Mouse (Mus musculus) urinary bladder, postnatal 14 days (tissue): ENCODE data around the gene Ctns.

ENCODE experiments used
- DNase-seq: peaks from one replicate; pipeline ENCODE4 v3.0.0; 2021; ENCODE audit warnings: low spot score

Ctns gene

GRCm38 (mm10) chr11:73137591-73138501, 61.0 kb downstream of the Ctns start, which contains the start of gene Haspin:
Haspin (minus strand) TSS chr11:73138294.
- peak; percentile 92 for DNase-seq

- no peak for DNase-seq
These were observed 61.7 kb downstream of the Ctns start for GRCm38 (mm10) chr11:73137116-73137515.

DNA sequence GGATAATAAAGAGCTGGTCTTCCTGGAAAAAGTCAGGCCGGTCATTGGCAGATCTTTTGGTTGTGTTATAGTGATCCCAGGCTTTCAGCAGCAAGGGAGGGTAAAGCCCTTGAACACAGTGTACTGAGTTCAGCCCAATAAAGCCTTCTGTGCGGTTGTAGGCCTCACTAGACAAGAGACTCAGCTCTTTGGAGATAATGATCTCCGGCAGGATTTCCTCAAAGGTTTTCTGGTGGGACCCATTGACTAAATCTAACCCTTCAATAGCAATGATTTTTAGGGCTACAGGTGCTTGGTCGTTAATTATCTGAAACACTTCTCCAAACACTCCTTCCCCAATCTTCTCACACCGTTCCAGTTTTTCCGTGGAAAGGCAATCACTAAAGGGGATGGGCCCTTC, 62.3 kb downstream of the Ctns start:
- DNase-seq, result no peak

- DNase-seq, result no peak
These were observed 64.6 kb downstream of the Ctns start for GRCm38 (mm10) chr11:73134222-73134621.
